Mouse (Mus musculus) gastrocnemius, adult 8-10 months (tissue): ENCODE data around the gene Gys1. TPM values are rescaled to one million over a fixed set of nuclear protein-coding genes. Genes with fewer than 3 reads are reported as not detected.
"Not testable (repeated sequence)": the region's sequence is repeated elsewhere in the genome, so short reads cannot be mapped to it uniquely, and the experiment has no call there.

ENCODE experiments used
- DNase-seq, 2 experiments: peaks; one replicate each; pipeline ENCODE4 v3.0.0; 2022; ENCODE audit warnings: low spot score in 2 of 2
- total RNA-seq, 4 experiments: library from RNA; stranded (reverse); gene quantifications; 2 replicates each; pipeline ENCODE4 v1.2.4; 2022

Gys1 gene
- 100 to 1,000 TPM; 265 to 308 (median 299) TPM for total RNA-seq

- DNase-seq: peak; percentile 100
These were observed at the start of gene Gys1 for GRCm38 (mm10) chr7:45434203-45435015. Gys1 (plus strand) TSS chr7:45434844.

- DNase-seq: no peak
These were observed 48.6 kb upstream of the Gys1 start for GRCm38 (mm10) chr7:45386077-45386476.

- DNase-seq: no peak
These were observed 39.5 kb upstream of the Gys1 start for GRCm38 (mm10) chr7:45395129-45395541.

GRCm38 (mm10) chr7:45395578-45396336, 38.9 kb upstream of the Gys1 start, which contains the start of gene Snrnp70:
Snrnp70 (minus strand) TSS chr7:45395742.
- peak; percentile 100 for DNase-seq

- not testable (repeated sequence) for DNase-seq
These were observed 38.3 kb upstream of the Gys1 start for GRCm38 (mm10) chr7:45396337-45396775.

DNA sequence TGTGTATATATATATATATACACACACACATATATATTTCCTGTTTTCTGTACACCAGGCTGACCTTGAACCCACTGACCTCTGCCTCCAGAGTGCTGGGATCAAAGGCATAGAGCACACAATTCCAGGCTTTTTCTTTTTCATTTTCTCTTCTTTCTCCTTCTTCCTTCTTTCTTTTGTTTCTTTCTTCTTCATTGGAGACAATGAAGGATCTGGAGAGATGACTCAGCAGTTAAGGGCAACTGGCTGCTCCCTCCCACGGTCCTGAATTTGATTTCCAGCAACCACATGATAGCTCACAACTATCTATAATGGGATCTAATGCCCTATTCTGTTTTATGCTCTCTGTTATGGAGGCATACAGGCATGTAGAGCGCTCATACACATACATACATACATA, 37.9 kb upstream of the Gys1 start:
- no peak for DNase-seq

GRCm38 (mm10) chr7:45401521-45402085, 33.0 kb upstream of the Gys1 start:
- DNase-seq: no peak

DNA sequence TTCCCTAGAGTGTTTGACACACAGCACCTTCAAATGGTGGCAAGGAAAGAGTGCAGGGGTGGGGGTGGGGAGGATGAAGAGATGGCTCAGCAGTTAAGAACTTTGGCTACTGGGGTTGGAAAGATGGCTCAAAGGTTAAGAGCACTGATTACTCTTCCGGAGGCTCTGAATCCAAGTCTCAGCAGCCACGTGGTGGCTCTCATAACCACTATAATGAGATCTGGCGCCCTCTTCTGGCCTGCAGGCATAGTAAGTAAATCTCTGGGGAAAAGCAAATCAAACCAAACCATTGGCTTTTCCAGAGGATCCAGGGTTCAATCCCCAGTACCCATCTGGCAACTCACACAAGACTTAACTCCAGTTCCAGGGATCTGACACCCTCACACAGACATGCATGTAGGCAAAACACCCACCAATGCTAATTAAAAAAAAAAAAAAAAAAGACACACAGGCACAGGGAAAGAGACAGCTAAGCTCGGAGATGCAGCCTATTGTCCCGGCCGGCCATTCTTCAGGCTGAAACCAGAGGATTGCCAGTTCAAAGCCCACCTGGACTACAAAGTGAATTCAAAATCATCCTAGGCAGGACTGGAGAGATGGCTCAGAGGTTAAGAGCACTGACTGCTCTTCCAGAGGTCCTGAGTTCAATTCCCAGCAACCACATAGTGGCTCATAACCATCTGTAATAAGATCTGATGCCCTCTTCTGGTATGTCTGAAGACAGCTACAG, 30.9 kb upstream of the Gys1 start:
- DNase-seq: no peak

DNA sequence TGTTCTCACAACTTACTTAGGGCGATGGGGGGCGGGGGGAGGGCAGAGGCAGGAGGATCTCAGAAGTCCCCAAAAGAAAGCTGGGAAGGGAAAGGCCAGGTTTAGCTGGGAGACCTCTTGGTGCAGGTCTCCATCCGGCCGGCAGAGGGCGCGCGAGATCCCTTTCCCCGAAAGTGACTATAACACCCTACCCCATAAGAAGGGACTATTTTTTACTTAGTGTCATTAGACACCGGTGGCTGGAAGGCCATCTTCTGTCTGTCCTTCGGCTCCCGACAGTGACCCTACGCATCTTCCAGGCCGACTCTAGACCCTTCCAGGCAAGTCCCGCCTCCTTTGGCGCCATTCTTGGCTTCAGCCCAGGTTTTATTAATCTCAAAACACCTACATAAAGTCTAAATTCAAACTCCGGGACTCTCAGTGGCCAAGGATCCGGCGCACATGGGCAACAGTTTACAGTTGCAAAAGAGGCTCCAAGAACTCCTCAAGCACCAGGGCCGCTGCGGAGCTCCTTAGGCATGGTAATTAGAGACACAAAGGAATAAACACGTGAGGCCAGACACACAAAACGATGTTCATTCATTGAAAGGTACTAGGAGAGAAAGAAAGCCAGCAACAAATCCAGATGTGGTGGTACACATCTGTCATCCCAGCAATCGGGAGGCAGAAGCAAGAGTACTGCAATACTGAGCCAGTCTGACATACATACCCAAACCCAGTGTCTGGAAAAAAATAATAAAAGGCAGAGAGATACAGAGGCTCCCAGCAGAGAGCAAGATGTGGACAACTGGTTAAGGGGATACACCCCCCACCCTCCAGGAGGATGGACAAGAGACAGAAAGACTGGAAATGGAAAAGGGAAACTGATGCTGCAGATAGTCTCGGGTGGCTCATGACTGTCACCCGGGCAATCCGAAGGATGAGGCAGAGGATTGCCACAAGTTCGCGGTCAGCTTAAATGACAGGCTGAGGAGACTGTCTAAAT, 29.3 kb upstream of the Gys1 start, which contains the start of gene Kcna7:
TSS of gene Kcna7 (plus strand) at position 563 of the 985 bp plus-strand sequence.
- peak; percentile 66 to 78 for DNase-seq

- peak; percentile 66 to 80 for DNase-seq
These were observed 28.2 kb upstream of the Gys1 start for GRCm38 (mm10) chr7:45406157-45407156.

- no peak for DNase-seq
These were observed 26.8 kb upstream of the Gys1 start for GRCm38 (mm10) chr7:45407836-45408235.

DNA sequence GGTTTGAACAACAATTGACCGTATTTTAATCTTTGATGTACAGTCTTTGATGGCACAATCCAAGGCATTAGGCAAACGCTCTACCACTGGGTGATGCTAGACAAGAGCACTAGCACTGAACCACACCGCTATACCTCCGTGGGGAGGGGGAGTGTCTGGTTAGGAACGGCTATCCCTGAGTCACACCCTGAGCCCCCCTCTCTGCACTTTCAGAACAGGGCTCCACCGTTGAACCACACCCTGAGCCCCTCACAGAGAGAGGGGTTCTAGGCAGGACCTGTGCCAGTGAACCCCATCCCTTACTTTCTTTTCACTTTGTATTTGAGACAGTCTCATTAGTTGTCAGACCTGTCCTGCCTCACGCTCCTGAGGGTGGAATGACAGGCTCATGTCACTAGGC, 26.3 kb upstream of the Gys1 start:
- no peak for DNase-seq

GRCm38 (mm10) chr7:45408949-45409348, 25.7 kb upstream of the Gys1 start:
- DNase-seq: no peak

GRCm38 (mm10) chr7:45409497-45410163, 25.0 kb upstream of the Gys1 start:
- DNase-seq: no peak

GRCm38 (mm10) chr7:45412421-45412820, 22.2 kb upstream of the Gys1 start:
- DNase-seq: peak; percentile 67 to 76

DNA sequence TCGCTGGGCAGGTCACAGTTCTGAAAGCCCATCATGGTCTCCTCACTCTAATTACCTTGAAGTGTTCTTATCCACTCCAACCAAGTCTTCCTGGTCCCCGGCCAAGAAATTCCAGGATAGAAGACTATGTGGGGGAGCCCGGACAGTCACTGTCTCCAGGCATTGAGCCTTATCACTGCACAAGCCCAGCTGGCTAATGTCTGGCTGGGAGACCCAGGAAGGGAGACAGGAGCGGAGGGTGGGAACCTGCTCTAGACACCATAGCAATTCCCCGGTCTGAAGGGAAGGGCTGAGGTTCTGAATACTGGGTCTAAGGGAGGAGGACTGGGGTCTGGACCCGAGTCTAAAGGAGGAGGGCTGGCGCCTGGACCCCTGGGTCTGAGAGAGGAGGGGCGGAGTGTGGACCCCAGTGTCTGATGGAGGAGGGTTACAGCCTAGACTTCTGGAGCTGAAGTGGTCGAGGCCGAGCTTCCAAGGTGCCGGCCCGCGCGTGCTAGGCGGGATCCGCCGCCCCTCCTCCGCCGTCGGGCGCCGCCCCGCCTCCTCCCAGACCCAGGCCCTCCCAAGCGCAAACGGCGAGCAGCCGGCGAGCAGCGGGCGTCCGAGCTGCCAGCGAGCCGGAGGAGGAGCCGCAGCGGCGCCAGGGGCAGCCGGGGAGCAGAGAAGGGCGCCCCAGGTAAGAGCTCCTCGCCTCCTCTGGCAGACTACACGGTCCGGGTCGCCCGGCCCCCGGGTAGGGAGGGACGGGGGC, 21.4 kb upstream of the Gys1 start, which contains the start of gene Ntf5:
TSS of gene Ntf5 (plus strand) at position 583 of the 751 bp plus-strand sequence.
- DNase-seq: peak in 1 of 2 experiments; percentile 36
